Mouse (Mus musculus) heart, adult 2 months (tissue): ENCODE measurements around the gene Gm49601.

Source experiments
- CTCF ChIP-seq: fragments of 200-600 bp; IDR thresholded peaks from 2 replicates; pipeline ENCODE4 v1.8.1; 2022; ENCODE audit warnings: antibody characterized with exemption, mild to moderate bottlenecking, moderate library complexity
- EP300 ChIP-seq: fragments of 200-500 bp; IDR thresholded peaks from 2 replicates; pipeline ENCODE4 v1.6.1; 2011; ENCODE audit warnings: low read depth, low read length, control low read depth; ENCODE audit not compliant: insufficient read depth
- POLR2A ChIP-seq: fragments of 200-500 bp; IDR thresholded peaks from 2 replicates; pipeline ENCODE4 v1.6.1; 2011; ENCODE audit warnings: mild to moderate bottlenecking, low read depth, low read length, control low read depth; ENCODE audit not compliant: insufficient read depth

GRCm38 (mm10) chr16:18619110-18619509, 7.1 kb downstream of the Gm49601 start:
- TF ChIP-seq CTCF: no peak
- TF ChIP-seq POLR2A: no peak
- TF ChIP-seq EP300: no peak
